Mouse (Mus musculus): ENCODE measurements around the gene Ruvbl2. TPM values are rescaled to one million over a fixed set of nuclear protein-coding genes. Genes with fewer than 3 reads are reported as not detected.
A peak's percentile ranks its signal among the peaks of the same experiment; 100 is the strongest.

Ruvbl2 gene
- polyA plus RNA-seq, 1 experiment from 2014 or later, result 123 TPM

- DNase-seq (ENCODE audit: low spot score) (peak; percentile 85), ATAC-seq (ENCODE audit: low read depth) (peak; percentile 45; the same call in 1 of the 2 replicates)
- Histone ChIP-seq H3K9ac (ENCODE audit: low read depth, low read length) (no peak overlapping the region; the same call in 1 of the 2 replicates), H3K36me3 (ENCODE audit: control insufficient read depth, insufficient read depth, low read length) (no peaks in the 10 kb centered on the region), H3K4me1 (ENCODE audit: control insufficient read depth, insufficient read depth, low read length) (no peaks in the 10 kb centered on the region), H3K27me3 (replicated peaks; ENCODE audit: control insufficient read depth, insufficient read depth, low read length) (no peaks in the 10 kb centered on the region), H3K4me2 (ENCODE audit: low read depth, low read length) (no peak overlapping the region), H3K27ac (replicated peaks; ENCODE audit: low read depth, low read length) (no peak overlapping the region), H3K4me3 (ENCODE audit: low read depth, low read length) (no peak overlapping the region), H3K9me3 (ENCODE audit: control insufficient read depth, low read length) (no peaks in the 10 kb centered on the region)
- 4% methylated on average over 3 of the region's 3 CpGs for WGBS
Measured at GRCm38 (mm10) chr7:45477003-45477402, 39.1 kb upstream of the Ruvbl2 start.

GRCm38 (mm10) chr7:45476453-45476852 lies 38.6 kb upstream of the Ruvbl2 start:
- Histone ChIP-seq H3K4me1 (ENCODE audit: control insufficient read depth, insufficient read depth, low read length) (no peaks in the 10 kb centered on the region), H3K4me3 (ENCODE audit: low read depth, low read length) (no peak overlapping the region), H3K27ac (replicated peaks; ENCODE audit: low read depth, low read length) (no peak overlapping the region), H3K9me3 (ENCODE audit: control insufficient read depth, low read length) (no peaks in the 10 kb centered on the region), H3K4me2 (ENCODE audit: low read depth, low read length) (no peak overlapping the region), H3K36me3 (ENCODE audit: control insufficient read depth, insufficient read depth, low read length) (no peaks in the 10 kb centered on the region), H3K9ac (ENCODE audit: low read depth, low read length) (no peak overlapping the region), H3K27me3 (replicated peaks; ENCODE audit: control insufficient read depth, insufficient read depth, low read length) (no peaks in the 10 kb centered on the region)
- WGBS, result 31% methylated on average over 1 of the region's 1 CpGs
- ATAC-seq (ENCODE audit: low read depth) (no peak), DNase-seq (ENCODE audit: low spot score) (no peak)

- H3K9ac ChIP-seq (ENCODE audit: low read depth, low read length), result 0 out of 2 replicates have a peak overlapping the region, but pooled peaks have one; percentile 45
- WGBS, result 64% methylated on average over 16 of the region's 16 CpGs
- H3K9me3 ChIP-seq (ENCODE audit: control insufficient read depth, low read length), result no peaks in the 10 kb centered on the region
- ATAC-seq (ENCODE audit: low read depth), result no peak
- peak overlapping the region; percentile 38 for H3K4me2 ChIP-seq (ENCODE audit: low read depth, low read length)
- H3K4me3 ChIP-seq (ENCODE audit: low read depth, low read length), result peak overlapping the region; percentile 21; the same call in 1 of the 2 replicates
- H3K36me3 ChIP-seq (ENCODE audit: control insufficient read depth, insufficient read depth, low read length), result no peaks in the 10 kb centered on the region
- H3K27me3 ChIP-seq (replicated peaks; ENCODE audit: control insufficient read depth, insufficient read depth, low read length), result no peaks in the 10 kb centered on the region
- no peak overlapping the region for H3K27ac ChIP-seq (replicated peaks; ENCODE audit: low read depth, low read length)
- DNase-seq (ENCODE audit: low spot score), result no peak
- no peaks in the 10 kb centered on the region for H3K4me1 ChIP-seq (ENCODE audit: control insufficient read depth, insufficient read depth, low read length)
Measured at GRCm38 (mm10) chr7:45475291-45475969, 37.5 kb upstream of the Ruvbl2 start.

GRCm38 (mm10) chr7:45470869-45471268 lies 33.0 kb upstream of the Ruvbl2 start:
- Histone ChIP-seq H3K9ac (ENCODE audit: low read depth, low read length) (no peak overlapping the region), H3K27me3 (replicated peaks; ENCODE audit: control insufficient read depth, insufficient read depth, low read length) (no peaks in the 10 kb centered on the region), H3K9me3 (ENCODE audit: control insufficient read depth, low read length) (no peaks in the 10 kb centered on the region), H3K27ac (replicated peaks; ENCODE audit: low read depth, low read length) (no peak overlapping the region), H3K36me3 (ENCODE audit: control insufficient read depth, insufficient read depth, low read length) (no peaks in the 10 kb centered on the region), H3K4me2 (ENCODE audit: low read depth, low read length) (no peak overlapping the region), H3K4me1 (ENCODE audit: control insufficient read depth, insufficient read depth, low read length) (peaks cover 2% of the 10 kb centered on the region), H3K4me3 (ENCODE audit: low read depth, low read length) (no peak overlapping the region)
- ATAC-seq (ENCODE audit: low read depth) (0 out of 2 replicates have a peak, but pooled peaks have one; percentile 19), DNase-seq (ENCODE audit: low spot score) (peak; percentile 88)
- 5% methylated on average over 3 of the region's 3 CpGs for WGBS

GRCm38 (mm10) chr7:45467090-45467670 lies 29.3 kb upstream of the Ruvbl2 start:
- Histone ChIP-seq H3K9ac (ENCODE audit: low read depth, low read length) (peak overlapping the region; percentile 88), H3K27me3 (replicated peaks; ENCODE audit: control insufficient read depth, insufficient read depth, low read length) (no peaks in the 10 kb centered on the region), H3K4me3 (ENCODE audit: low read depth, low read length) (peak overlapping the region; percentile 90), H3K4me1 (ENCODE audit: control insufficient read depth, insufficient read depth, low read length) (peaks cover 7% of the 10 kb centered on the region), H3K4me2 (ENCODE audit: low read depth, low read length) (peak overlapping the region; percentile 78), H3K27ac (replicated peaks; ENCODE audit: low read depth, low read length) (no peak overlapping the region), H3K9me3 (ENCODE audit: control insufficient read depth, low read length) (no peaks in the 10 kb centered on the region), H3K36me3 (ENCODE audit: control insufficient read depth, insufficient read depth, low read length) (peaks cover 30% of the 10 kb centered on the region)
- DNase-seq (ENCODE audit: low spot score) (peak; percentile 68), ATAC-seq (ENCODE audit: low read depth) (peak; percentile 23; the same call in 1 of the 2 replicates)
- WGBS, result 32% methylated on average over 7 of the region's 7 CpGs

DNA sequence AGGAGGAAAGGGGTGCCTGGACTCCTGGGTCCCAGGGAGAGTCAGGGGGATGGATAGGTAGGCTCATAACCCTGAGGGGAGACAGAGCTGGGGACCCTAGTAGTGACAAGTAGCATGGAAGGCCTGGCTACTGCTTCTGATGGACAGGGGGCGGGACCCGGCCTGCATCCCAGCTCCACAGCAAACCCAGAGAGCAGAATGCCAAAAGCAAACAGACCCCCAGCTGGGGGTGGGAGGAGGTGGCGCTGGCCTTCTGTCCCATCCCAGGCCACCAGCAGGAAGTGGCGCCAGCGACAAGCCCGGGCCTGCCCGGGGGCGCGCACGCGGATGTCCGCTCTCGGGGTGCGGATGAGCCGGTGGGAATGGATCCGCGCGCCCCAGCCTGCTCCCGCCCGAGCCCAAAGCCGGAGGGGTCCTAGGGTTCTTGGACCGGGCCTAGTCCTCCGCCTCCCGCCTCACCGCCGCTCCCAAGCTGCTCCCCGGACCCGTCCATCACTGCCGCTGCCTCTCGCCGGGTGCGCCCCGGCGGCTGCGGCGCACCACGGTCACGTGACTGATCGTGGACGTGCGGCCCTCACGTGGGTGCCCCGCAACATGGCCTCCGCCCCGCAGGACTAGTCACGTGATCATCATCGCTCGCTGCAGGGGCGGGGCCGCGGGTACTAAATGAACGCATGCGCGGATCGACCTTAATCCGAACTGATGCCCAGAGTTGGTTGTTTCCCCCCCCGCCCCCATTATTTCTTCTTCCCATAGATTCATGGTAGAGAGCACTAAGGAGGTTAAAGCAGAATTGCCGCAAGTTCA lies 28.6 kb upstream of the Ruvbl2 start, which contains the start of gene Bax:
Gene Bax, minus strand, starts transcription at position 616 of the 807 bp plus-strand sequence.
- Histone ChIP-seq H3K4me3 (ENCODE audit: low read depth, low read length) (peak within 1 kb of the TSS; percentile 90), H3K36me3 (ENCODE audit: control insufficient read depth, insufficient read depth, low read length) (peaks cover 37% of the 10 kb centered on the region), H3K9me3 (ENCODE audit: control insufficient read depth, low read length) (no peaks in the 10 kb centered on the region), H3K27me3 (replicated peaks; ENCODE audit: control insufficient read depth, insufficient read depth, low read length) (no peaks in the 10 kb centered on the region), H3K9ac (ENCODE audit: low read depth, low read length) (peak within 1 kb of the TSS; percentile 88), H3K4me2 (ENCODE audit: low read depth, low read length) (peak within 1 kb of the TSS; percentile 78), H3K4me1 (ENCODE audit: control insufficient read depth, insufficient read depth, low read length) (peaks cover 11% of the 10 kb centered on the region), H3K27ac (replicated peaks; ENCODE audit: low read depth, low read length) (no peak within 1 kb of the TSS)
- 2% methylated on average over 20 of the region's 58 CpGs for WGBS
- DNase-seq (ENCODE audit: low spot score) (peak; percentile 99), ATAC-seq (ENCODE audit: low read depth) (peak; percentile 72)

DNA sequence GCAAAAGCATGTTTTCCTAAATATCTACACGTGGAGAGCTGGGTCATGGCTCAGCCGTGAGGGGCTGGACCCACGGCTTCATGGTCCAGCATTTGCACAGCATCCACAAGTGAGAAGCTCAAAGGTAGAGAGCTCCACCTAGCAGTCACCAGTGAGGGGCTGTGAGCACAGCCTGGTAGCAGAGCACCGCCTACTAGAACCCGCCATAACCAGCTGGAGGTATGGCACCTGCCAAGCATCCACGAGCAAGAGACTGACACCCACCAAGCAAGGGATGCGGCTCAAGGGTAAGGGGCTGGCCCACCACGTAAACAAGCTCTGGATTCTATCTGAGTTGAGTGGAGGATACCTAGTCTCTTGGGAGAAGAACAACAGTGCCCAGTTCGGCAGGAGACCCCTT lies 27.7 kb upstream of the Ruvbl2 start:
- ATAC-seq (ENCODE audit: low read depth), result no peak
- peak overlapping the region; percentile 88 for H3K9ac ChIP-seq (ENCODE audit: low read depth, low read length)
- no peaks in the 10 kb centered on the region for H3K9me3 ChIP-seq (ENCODE audit: control insufficient read depth, low read length)
- H3K4me1 ChIP-seq (ENCODE audit: control insufficient read depth, insufficient read depth, low read length), result peaks cover 17% of the 10 kb centered on the region
- no peak overlapping the region for H3K27ac ChIP-seq (replicated peaks; ENCODE audit: low read depth, low read length)
- H3K27me3 ChIP-seq (replicated peaks; ENCODE audit: control insufficient read depth, insufficient read depth, low read length), result no peaks in the 10 kb centered on the region
- peaks cover 42% of the 10 kb centered on the region for H3K36me3 ChIP-seq (ENCODE audit: control insufficient read depth, insufficient read depth, low read length)
- 83% methylated on average over 9 of the region's 9 CpGs for WGBS
- DNase-seq (ENCODE audit: low spot score), result no peak
- peak overlapping the region; percentile 78 for H3K4me2 ChIP-seq (ENCODE audit: low read depth, low read length)
- H3K4me3 ChIP-seq (ENCODE audit: low read depth, low read length), result peak overlapping the region; percentile 90

GRCm38 (mm10) chr7:45465112-45465511 lies 27.2 kb upstream of the Ruvbl2 start:
- Histone ChIP-seq H3K4me1 (ENCODE audit: control insufficient read depth, insufficient read depth, low read length) (peaks cover 22% of the 10 kb centered on the region), H3K9me3 (ENCODE audit: control insufficient read depth, low read length) (no peaks in the 10 kb centered on the region), H3K27me3 (replicated peaks; ENCODE audit: control insufficient read depth, insufficient read depth, low read length) (no peaks in the 10 kb centered on the region), H3K36me3 (ENCODE audit: control insufficient read depth, insufficient read depth, low read length) (peaks cover 42% of the 10 kb centered on the region), H3K4me2 (ENCODE audit: low read depth, low read length) (0 out of 2 replicates have a peak overlapping the region, but pooled peaks have one; percentile 78), H3K4me3 (ENCODE audit: low read depth, low read length) (0 out of 2 replicates have a peak overlapping the region, but pooled peaks have one; percentile 90), H3K27ac (replicated peaks; ENCODE audit: low read depth, low read length) (no peak overlapping the region), H3K9ac (ENCODE audit: low read depth, low read length) (no peak overlapping the region)
- WGBS, result 94% methylated on average over 12 of the region's 12 CpGs
- ATAC-seq (ENCODE audit: low read depth) (no peak), DNase-seq (ENCODE audit: low spot score) (no peak)

Measured in embryonic facial prominence, embryonic 14.5 days (tissue).